Mouse (Mus musculus): Measurements from ENCODE around the gene Gnat1.

DNA sequence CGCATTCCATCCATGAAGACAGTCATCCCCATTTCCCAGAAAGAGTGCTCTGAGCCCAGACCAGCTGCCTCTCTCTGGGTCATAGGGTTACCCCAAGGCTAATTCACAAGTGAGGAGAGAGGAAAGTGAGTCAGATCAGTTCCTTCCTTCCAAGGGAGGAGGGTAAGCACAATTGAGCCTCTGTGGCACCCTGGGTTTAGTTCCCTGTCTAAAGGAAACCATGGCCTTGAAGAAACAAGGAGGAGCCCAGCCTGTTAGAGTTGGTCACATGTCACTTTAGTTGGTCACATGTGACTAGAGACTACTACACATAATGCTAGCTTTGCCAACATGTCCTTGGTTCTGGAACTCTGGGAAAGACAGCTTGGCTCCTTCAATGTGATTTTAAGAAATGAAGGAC is 45.3 kb upstream of the Gnat1 start:
- TF ChIP-seq CTCF (conservative IDR thresholded peaks at IDR 0.05; ENCODE audit: low read length): no peak
- TF ChIP-seq NANOG (IDR thresholded peaks at IDR 0.05; ENCODE audit: borderline replicate concordance, low read length): no peak

Data from E14TG2a.4 (cell line).